ENCODE assay signal across 35 mouse cellular contexts in the genomic region with DNA sequence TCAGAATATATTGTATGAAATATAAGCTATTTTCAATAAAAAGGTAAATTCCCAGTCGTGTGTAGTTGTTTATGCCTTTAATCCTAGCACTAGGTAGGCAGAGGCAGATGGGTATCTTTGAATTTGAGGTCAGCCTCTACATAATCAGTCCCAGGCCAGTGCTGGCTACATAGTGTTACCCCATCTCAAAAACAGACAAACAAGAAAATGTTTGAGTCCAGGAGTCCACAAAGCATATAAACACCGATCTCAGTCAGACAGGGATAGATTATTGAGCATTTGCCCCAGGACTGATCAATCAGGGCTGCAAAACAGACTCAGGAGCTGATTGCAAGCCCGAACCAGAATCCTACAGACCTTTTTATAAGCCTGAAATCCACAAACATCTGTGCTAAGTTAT. TPM values are rescaled to one million over a fixed set of nuclear protein-coding genes. Genes with fewer than 3 reads are reported as not detected.
"Had no signal": no experiment of that assay in that cellular context is flagged by ENCODE, and none has a peak within 500 bp of the region (broad histone marks: within the 10 kb centered on the region; RNA-seq: fewer than 3 reads in every experiment).

No protein-coding gene starts in this region.

- H3K4me2 ChIP-seq: embryonic facial prominence, embryonic 12.5 days; embryonic facial prominence, embryonic 13.5 days; embryonic facial prominence, embryonic 15.5 days; forebrain, embryonic 12.5 days; forebrain, embryonic 13.5 days; forebrain, embryonic 15.5 days had no signal

- H3K27ac ChIP-seq: embryonic facial prominence, embryonic 10.5 days; embryonic facial prominence, embryonic 12.5 days; embryonic facial prominence, embryonic 13.5 days; embryonic facial prominence, embryonic 15.5 days; forebrain, embryonic 10.5 days; forebrain, embryonic 12.5 days; forebrain, embryonic 13.5 days; forebrain, embryonic 15.5 days; gastrocnemius, adult 2 months; heart, adult 2 months had no signal

- H3K27me3 ChIP-seq: embryonic facial prominence, embryonic 15.5 days; forebrain, embryonic 13.5 days; forebrain, embryonic 15.5 days had no signal

- H3K4me1 ChIP-seq: embryonic facial prominence, embryonic 10.5 days; embryonic facial prominence, embryonic 12.5 days; embryonic facial prominence, embryonic 13.5 days; embryonic facial prominence, embryonic 15.5 days; forebrain, embryonic 10.5 days; forebrain, embryonic 12.5 days; forebrain, embryonic 13.5 days; forebrain, embryonic 15.5 days had no signal

- H3K4me3 ChIP-seq: embryonic facial prominence, embryonic 10.5 days; embryonic facial prominence, embryonic 12.5 days; embryonic facial prominence, embryonic 13.5 days; embryonic facial prominence, embryonic 15.5 days; erythroblast, embryonic 14.5 days; forebrain, embryonic 10.5 days; forebrain, embryonic 12.5 days; forebrain, embryonic 13.5 days; forebrain, embryonic 15.5 days; gastrocnemius, adult 2 months; heart, adult 2 months had no signal

- H3K9ac ChIP-seq: embryonic facial prominence, embryonic 12.5 days; embryonic facial prominence, embryonic 13.5 days; embryonic facial prominence, embryonic 15.5 days; forebrain, embryonic 12.5 days; forebrain, embryonic 13.5 days; forebrain, embryonic 15.5 days; forebrain, postnatal 0 days had no signal

- ATAC-seq: forebrain, embryonic 13.5 days; forebrain, embryonic 14.5 days; forebrain, embryonic 15.5 days; forebrain, embryonic 16.5 days; forebrain, postnatal 0 days had no signal

- DNase-seq: cerebellum, adult 8-10 months; cerebellum, adult 9-10 months; cerebellum, adult 9-11 months; cerebellum, postnatal 10 days; cerebellum, postnatal 14 days; cerebellum, postnatal 25 days; cerebellum, postnatal 36 days; embryo, embryonic 11 days; forebrain, postnatal 0 days; gastrocnemius, adult 2 months; gastrocnemius, postnatal 10 days; gastrocnemius, postnatal 14 days; gastrocnemius, postnatal 25 days; gastrocnemius, postnatal 36 days; heart, adult 11 months; heart, adult 18-20 months; heart, adult 2 months had no signal

- H3K9me3 ChIP-seq: embryonic facial prominence, embryonic 10.5 days; embryonic facial prominence, embryonic 12.5 days; embryonic facial prominence, embryonic 13.5 days; embryonic facial prominence, embryonic 15.5 days; forebrain, embryonic 10.5 days; forebrain, embryonic 12.5 days; forebrain, embryonic 13.5 days; forebrain, embryonic 15.5 days had no signal

- H3K36me3 ChIP-seq: embryonic facial prominence, embryonic 10.5 days; embryonic facial prominence, embryonic 12.5 days; embryonic facial prominence, embryonic 13.5 days; embryonic facial prominence, embryonic 15.5 days; forebrain, embryonic 10.5 days; forebrain, embryonic 12.5 days; forebrain, embryonic 15.5 days had no signal

RNA-seq across cellular contexts. Expression of a gene that starts 49.1 kb away (rescaled TPM):
- total RNA-seq: common myeloid progenitor, adult 5-6 weeks; gastrocnemius, adult 18-20 months; gastrocnemius, adult 2 months; gastrocnemius, adult 8-10 months; gastrocnemius, postnatal 10 days; gastrocnemius, postnatal 14 days; gastrocnemius, postnatal 25 days; gastrocnemius, postnatal 36 days; gastrocnemius, postnatal 4 days; granulocyte monocyte progenitor cell, adult 5-6 weeks; heart, adult 18-20 months; heart, adult 2 months had no signal
- polyA plus RNA-seq: embryonic facial prominence, embryonic 11.5 days; embryonic facial prominence, embryonic 13.5 days; erythroblast, embryonic 14.5 days; forebrain, embryonic 14.5 days; frontal cortex, adult 2 months had no signal
